Mouse (Mus musculus) WW6 (cell line): ENCODE results near the gene Tuba1c.
"Not testable (repeated sequence)": the region's sequence is repeated elsewhere in the genome, so short reads cannot be mapped to it uniquely, and the experiment has no call there.

Experiments used
- DNase-seq: peaks from one replicate; pipeline ENCODE4 v3.0.0-alpha.2; 2013; ENCODE audit warnings: low read depth, low spot score

The Tuba1c gene

GRCm38 (mm10) chr15:99030585-99031387 is 1.1 kb downstream of the Tuba1c start:
- DNase-seq = no peak

- DNase-seq = no peak
Measured at GRCm38 (mm10) chr15:99031388-99031675, 1.6 kb downstream of the Tuba1c start.

DNA sequence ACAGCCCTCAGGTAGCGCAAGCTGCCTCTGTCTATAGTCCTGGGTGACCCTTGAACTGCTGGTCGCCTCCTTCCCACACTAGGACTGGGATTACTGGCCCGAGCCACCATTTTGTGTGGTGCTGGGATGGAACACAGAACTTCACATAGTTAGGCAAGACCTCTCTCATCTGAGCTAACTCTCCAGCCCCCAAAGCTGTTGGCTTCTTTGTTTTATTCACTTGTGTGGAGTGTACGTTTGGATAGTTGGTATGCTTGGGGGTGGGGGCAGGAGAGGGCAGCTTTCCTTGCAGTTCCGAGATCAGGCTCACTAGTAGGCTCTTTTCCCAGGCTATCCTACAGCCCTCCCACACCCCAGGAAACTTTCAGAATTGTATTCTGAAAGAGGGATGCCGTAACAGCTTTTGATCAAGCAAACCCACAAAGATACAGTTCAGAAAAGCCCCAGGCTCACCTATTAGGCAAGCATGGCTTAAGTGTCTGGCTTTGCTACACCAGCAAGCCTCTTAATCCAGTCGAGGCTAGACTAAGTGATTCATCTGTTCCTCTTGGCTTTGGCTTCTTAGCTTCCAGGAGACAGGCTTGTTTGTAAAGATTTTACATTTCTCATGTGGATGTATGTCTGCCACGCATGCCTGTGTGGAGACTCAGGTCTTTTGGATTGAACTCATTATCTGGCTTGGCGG is 2.5 kb downstream of the Tuba1c start:
- no peak for DNase-seq

GRCm38 (mm10) chr15:99032726-99033250 is 3.1 kb downstream of the Tuba1c start:
- no peak for DNase-seq

DNA sequence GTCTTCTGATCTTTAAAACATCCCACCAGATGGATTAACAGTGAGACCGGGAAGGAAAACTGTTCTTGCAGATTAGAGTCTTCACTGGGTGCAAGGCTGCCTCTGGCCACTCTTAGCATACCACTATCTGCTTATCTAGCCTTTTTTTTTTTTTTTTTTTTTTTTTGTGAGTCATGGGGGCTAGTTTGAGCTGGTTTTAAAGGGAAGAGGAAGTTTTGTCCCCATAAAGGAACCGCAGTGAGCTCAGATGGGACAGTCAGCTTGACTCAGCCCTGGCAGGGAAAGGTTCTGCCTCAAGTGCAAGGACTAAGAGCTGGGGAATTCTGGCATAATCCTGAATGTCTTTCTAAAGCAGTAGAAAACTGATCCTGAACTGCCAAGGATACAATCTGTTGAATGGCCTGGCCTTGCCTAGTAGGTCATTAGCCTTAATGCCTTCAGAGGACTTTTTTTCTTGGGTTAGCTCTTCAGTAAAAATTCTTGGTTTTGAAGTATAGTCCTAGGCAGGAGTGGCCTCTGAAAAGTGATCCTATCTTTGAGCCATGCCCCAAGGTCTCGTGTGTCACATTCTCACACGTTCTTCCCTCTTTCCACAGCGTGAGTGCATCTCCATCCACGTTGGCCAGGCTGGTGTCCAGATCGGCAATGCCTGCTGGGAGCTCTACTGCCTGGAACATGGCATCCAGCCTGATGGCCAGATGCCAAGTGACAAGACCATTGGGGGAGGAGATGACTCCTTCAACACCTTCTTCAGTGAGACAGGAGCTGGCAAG is 4.0 kb downstream of the Tuba1c start:
- no peak for DNase-seq

DNA sequence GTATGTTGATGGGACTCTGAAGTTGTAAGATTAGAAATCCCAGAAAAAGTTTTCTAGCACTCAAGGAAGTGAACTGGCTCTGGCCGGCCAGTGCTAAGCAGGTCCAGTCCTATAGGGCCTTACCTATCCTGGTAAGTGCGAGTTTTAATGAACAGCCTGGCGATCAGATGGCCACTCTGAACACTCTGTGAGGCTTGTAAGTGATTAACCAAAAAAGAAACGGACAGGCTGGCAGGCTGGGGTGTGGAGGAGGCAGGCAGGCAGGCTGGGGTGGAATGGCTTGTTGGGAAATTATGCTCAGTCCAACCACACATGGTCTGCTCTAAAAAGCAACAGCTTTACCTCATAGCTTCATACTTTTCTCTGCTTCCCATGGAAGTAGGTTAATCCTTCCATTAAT is 5.7 kb downstream of the Tuba1c start:
- no peak for DNase-seq

DNA sequence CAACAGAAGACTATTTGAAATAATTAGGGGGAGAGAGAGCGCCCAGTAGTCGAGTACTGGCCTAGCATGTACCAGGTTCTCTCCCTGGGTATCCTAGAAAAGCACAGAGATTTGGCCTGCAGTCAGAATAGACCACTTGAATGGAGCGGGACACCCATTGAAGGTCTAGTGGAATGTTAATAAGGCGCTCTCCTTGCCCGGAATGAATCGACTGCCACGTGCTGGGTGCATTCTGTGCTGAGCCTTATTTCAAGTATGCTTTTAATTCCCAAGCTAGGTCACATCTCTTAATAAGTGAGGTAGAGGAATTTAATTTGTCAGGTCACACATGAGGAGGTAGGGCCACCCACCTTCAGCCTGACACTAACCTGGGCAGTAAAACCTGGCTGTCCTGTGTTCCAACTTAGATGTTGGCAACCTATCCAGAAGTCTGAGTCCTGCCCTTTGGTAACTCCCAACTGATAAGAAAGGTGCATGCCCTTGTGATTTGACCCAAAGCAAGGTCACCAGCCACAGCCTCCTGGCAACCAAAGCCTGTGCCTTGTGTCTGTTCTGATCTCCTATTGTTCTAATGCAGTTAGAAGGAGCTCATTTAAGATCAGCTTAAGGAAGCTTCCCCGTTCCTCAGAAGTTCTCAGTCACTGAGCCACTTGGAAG is 6.7 kb downstream of the Tuba1c start:
- no peak for DNase-seq

GRCm38 (mm10) chr15:99038025-99038424 is 8.3 kb downstream of the Tuba1c start:
- DNase-seq = no peak

- DNase-seq = no peak
Measured at GRCm38 (mm10) chr15:99038797-99039196, 9.1 kb downstream of the Tuba1c start.

GRCm38 (mm10) chr15:99039306-99039705 is 9.6 kb downstream of the Tuba1c start:
- no peak for DNase-seq

DNA sequence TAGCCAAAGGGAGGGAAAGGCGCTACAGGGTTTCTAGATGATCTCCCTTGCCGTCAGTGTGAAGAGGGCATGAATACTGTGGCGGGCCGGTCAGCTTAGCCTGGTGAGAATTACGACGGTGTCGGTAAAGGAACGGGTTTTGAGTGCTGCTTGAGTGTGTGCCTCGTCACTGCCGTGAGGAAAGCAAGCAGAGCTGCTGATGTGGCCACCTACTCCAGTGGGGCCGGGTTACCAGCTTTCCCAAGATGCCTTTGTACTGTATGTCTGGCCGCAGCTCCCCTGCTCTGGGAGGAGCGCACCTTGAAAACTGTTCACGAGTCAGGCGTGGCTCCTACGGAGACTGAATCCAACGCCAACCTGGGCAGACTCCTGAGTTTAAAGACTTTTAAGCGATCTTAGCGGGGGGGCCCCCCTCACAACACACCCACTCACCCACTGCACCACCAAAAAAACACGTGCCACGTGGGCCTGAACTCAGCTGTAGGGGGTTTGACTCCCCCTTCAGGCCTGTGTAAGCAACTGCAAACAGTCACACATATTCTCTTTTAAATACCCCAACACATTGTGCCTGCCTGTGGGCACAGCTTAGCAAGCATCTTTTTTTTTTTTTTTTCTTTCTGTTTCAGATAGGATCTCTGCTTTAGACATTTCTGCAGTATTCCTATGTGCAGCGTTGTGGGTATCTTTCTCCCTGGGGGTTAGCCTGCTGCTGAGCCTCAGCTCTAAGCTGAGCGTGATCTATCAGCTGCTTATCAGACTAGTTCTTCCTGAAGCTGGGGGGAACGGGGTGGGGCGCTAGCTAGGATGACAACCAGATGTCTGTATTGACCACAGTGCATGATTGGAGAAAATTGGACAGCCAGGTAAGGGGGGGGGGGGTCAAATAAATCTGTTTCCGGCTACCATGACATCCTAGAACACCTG is 10.6 kb downstream of the Tuba1c start:
- DNase-seq = no peak

DNA sequence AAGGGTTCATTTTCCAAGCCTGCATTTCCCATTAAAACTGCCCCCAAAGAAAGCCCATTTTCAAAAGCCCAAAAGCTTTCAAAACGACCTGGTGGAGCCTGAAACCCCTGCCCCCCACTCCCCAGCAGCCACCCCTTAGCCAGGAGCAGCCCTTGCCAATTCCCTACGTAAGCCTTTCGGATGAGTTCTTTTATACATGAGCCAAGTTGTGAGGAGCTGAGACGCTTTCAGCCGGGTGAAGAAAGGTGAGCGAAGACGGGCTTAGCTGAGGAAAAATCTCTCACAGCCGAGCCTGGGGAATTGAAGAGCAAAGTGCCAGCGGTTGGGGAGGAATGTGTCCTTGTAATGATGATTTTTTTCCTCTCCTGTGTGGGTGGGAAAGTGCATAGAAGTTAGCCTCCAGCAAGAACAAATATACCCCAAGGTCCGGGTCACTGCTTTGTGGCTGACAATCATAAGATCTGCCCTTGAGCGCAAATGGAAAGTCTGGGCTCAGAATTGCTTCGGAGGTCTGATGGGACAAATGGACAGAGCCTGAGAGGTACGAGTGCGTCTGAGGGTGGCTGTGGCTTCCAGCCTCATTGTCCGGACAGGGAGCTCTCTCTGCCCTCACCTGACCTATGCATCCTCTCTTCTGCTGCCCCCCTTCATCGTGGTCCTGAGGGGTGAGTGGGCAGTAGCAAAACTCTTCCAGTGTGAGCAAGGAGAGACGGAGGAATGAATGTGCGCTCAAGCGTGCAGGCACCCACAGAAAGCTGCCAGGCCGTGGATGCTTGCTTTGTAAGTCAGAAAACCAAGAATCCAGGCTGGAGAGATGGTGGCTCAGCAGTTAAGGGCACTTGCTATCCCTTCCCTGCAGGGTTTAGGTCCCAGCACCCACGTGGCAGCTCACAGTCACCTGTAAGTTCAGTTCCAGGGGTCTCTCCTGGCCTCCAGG is 11.5 kb downstream of the Tuba1c start:
- DNase-seq = no peak

DNA sequence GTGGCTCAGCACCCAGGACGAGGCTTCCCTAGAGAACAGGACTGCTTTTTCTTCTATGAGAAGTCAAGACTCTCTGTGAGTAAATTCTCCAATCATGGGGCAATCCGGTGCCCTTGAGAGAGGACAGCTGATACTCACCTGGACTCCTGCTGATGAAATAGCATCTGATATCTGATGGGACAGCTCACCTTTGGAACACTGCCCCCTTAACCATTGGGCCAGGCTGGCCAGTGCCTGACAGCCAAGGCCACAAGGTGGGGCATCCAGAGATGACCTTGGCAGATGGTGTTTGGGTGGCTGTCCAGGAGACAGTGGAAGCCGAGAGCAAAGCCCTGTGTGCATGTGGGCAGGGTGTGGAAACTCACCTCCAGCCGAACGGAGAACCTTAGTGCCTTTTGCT is 12.6 kb downstream of the Tuba1c start:
- no peak for DNase-seq

DNA sequence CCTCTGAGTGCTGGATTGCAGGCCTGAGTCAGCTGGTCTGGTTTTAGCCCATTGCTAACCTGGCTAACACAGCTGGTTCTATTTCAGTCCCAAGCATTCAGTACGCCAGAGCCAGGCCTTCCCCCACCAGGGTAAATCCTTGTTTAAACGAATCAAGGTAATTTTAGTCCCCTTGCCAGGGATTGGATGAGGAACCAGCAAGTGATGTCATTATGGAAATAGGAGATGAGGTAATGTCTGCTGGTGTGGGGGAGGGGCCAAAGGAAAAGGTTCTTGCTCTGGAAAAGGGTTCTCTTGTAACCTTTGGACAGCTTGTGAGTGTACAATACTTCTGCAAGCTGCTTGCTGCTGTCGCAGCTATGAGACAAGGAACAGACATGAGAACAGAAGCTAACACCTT is 15.2 kb downstream of the Tuba1c start:
- no peak for DNase-seq

DNA sequence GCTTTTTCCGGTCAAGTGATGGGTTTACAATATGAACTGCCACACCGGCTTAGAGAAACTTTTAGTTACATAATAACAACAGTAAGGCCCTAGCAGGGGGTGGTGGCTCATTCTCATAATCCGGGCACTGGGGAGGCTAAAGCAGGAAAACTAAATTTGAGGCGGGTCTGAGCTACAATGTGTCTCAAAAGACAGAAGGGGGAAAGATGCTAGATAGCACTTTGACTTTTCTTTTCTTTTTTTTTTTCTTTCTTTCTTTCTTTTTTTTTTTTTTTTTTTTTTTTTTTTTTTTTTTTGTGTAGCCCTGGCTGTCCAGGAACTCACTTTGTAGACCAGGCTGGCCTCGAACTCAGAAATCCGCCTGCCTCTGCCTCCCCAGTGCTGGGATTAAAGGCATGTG is 16.0 kb downstream of the Tuba1c start:
- DNase-seq = not testable (repeated sequence)

GRCm38 (mm10) chr15:99049473-99050253 is 20.0 kb downstream of the Tuba1c start:
- DNase-seq = no peak

GRCm38 (mm10) chr15:99053373-99053772 is 23.7 kb downstream of the Tuba1c start:
- no peak for DNase-seq

DNA sequence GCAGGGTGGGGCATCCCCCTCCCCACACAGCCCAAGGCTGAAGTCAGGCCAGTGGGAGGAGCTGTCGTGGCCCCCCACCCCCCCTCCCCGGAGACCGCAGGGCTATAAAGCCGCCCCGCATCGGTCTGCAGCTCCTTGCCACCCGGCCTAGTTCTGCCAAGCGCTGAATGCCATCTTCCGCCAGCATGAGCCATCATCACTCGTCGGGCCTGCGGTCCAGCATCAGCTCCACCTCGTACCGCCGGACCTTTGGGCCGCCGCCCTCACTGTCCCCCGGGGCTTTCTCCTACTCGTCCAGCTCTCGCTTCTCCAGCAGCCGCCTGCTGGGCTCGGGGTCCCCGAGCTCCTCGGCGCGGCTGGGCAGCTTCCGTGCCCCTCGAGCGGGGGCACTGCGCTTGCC is 25.3 kb downstream of the Tuba1c start, which contains the start of gene Prph:
Gene Prph, plus strand, starts transcription at position 135 of the 400 bp plus-strand sequence.
- no peak for DNase-seq

DNA sequence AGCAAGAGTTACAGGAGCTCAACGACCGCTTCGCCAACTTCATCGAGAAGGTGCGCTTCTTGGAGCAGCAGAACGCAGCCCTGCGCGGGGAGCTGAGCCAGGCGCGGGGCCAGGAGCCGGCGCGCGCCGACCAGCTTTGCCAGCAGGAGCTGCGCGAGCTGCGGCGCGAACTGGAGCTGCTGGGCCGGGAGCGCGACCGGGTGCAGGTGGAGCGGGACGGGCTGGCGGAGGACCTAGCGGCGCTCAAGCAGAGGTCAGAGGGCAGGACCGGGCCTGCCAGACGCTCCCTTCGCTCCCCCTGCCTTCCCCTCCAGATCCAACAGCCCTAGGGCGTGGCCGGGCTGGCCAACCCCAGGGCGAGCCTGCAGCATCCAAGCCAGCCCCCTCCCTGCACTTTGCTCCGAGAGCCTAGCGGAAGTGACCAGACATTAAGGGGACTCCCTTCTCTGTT is 25.8 kb downstream of the Tuba1c start:
- DNase-seq = no peak
